Mouse (Mus musculus) CD4-positive, CD25-positive, alpha-beta regulatory T cell, adult 4 months (primary cell): Measurements from ENCODE around the gene Cck. TPM values are rescaled to one million over a fixed set of nuclear protein-coding genes. Genes with fewer than 3 reads are reported as not detected.
"Not testable (repeated sequence)": the region's sequence is repeated elsewhere in the genome, so short reads cannot be mapped to it uniquely, and the experiment has no call there.

Experiments used
- ATAC-seq: one replicate; pipeline ENCODE4 v1.8.0; 2017
- polyA plus RNA-seq, 2 experiments: library from polyadenylated mRNA; unstranded; fragments of 100-300 nt; shearing (Covaris generic); gene quantifications; one replicate each; pipeline ENCODE4 v1.2.1; 2017

Cck gene
- polyA plus RNA-seq, 2 experiments from 2014 or later = not detected

DNA sequence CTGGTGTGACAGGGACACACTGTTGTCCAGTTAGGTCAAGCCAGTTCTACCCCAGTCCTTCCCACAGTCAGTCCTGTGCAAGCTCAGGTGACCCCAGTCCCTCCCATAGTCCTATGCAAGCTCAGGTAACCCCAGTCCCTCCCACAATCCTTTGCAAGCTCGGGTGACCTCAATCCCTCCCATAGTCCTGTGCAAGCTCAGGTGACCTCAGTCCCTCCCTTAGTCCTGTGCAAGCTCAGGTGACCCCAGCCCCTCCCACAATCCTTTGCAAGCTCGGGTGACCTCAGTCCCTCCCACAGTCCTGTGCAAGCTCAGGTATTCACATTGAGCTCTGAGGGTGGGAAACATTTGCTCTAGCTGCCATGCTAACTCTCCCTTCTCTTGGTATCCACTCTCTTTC, 35.5 kb downstream of the Cck start:
- ATAC-seq = no peak

DNA sequence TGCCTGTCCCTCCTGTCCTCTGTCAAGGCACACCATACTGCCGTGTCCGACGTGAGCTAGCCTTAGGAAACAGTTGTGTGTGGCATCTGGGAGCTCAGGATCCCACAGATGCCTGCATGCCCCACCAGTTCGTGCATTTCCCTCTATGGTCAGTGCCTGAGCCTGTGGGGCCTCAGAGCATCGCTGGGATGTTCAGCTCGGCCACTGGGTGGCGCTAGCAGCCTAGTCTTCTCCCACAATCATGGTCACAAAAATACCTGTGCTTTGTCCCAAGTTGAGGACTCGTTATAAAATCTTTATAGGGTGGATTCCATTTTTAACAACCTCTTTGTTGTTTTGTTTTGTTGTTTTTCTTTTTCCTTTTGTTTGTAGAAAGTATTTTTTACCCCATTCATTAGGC, 37.0 kb downstream of the Cck start:
- no peak for ATAC-seq

DNA sequence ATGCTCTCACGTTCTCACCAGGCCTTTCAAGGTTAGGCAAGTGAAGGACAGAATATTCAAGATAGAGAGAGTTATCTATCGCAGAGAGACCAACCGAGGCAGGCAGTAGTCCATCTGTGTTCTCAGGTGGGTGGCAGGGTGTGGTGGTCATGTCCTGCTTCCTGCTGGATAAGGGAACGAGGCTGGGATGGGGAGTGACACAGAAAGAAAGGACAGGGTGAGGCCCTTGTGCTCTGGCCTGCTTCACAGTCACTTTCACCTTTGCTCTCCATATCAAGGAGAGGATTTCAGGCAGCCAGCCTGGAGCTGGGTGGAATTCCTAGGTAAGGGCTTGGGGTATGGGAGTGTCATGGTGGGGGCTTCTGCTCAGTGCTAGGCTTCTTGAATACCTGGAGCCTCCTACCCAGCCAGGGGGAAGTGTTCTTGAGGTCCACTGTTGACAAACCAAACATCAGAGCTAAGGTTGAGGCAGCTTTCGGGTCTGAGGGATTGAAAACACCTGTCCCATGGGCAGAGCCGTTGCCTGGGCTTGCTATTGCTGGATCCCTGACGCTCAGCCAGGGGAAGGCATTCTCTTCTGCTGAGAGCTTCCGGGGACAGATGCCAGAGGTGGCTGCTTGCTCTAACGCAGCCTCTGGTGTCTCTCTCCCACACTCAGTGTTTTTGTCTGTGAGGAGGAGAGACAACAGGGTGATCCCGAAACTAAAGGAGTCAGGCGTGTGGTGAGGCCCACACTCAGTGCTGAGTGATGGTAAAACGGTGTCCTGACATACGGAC, 38.6 kb downstream of the Cck start:
- no peak for ATAC-seq

DNA sequence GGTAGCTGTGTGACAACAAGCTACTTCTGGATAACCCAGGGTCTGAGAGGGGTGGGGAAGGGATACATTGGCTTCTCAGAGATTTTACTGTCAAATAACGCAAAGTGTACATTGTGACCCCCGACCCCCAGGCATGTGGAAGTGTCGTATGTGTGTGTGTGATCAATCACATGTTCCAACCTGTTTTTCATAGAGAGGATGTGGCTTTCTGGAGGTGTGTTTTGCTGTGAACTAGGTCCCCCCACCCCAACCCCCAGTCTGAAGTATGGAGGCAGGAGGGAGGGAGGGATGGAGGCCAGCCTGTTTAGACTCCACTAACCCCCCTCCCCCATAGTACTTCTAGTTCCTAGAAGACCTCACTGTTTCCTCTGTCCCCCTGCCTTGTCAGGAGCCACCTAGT, 40.6 kb downstream of the Cck start:
- peak; percentile 85 for ATAC-seq

DNA sequence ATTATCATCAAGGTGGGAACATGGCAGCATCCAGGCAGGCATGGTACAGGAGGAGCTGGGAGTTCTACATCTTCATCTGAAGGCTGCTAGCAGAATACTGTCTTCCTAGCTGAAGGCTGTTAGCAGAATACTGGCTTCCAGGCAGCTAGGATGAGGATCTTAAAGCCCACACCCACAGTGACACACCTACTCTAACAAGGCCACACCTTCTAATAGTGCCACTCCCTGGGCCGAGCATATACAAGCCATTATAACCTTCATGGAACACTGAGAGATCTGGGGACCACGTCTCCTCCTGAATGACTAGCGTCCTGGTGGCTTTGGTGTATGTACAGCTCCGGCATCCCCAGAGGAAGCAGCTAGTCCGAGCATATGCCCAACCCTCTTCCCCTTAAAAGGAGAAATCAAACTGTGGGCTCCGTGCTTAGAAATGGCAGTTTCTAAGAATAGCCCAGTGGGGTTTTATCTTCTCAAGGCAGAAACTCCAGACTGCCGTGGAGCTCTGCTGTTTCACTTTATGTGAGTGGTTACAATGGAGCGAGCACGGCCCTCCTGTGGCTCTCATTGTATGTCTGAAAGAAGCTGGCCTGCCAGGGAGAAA, 43.1 kb downstream of the Cck start:
- ATAC-seq = not testable (repeated sequence)

DNA sequence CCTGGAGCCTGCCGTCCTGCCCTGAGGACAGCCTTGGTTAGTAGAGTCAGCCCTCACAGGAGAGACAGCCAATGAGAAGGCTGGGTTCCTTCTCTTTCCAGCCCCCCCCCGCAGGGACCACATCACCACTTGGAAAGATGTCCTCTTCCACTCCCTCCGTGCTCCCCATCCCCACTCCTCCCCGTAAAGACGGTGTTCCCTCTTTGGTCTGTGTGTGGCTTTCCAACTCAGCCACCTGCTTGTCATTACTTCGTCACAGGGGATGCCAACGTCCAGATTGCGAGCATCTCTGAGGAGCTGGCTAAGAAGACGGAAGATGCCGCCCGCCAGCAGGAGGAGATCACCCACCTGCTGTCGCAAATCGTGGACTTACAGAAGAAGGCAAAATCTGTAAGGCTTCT, 49.1 kb downstream of the Cck start:
- no peak for ATAC-seq

DNA sequence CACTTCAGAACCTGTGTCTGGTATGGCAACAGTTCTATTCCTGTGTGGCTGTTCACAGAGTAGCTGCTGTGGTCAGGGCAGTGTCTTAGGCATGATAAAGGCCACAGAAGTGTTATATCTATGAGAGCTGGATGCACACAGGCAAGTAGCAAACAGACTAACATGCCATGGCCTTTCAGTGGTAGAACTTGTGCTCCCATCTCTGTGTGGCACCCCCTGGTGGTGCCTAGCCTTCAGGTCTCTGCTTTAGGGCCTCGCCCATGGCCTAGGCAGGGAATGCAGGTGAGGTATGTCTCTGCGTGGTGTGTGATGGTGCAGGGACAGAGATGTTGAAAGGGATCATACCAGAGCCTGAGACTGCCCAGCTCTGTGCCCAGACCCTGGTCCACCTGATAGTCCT, 50.1 kb downstream of the Cck start:
- ATAC-seq = no peak

DNA sequence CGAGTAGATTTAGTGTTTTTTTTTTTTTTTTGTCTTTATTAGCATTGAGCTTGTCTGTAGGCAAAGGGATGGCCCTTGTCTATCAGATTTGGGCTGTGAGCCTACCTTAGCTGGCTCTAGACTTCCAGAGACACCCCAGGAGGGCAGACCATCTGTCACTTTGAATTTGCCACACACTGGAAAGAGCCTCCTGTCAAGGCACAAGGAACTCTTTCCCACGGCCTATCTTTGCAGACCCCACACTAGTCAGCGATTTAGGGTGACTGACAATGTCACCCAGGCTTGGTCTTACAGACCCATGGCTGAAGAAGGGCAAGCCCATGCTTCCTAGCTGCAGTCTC, 51.2 kb downstream of the Cck start:
- ATAC-seq = no peak

DNA sequence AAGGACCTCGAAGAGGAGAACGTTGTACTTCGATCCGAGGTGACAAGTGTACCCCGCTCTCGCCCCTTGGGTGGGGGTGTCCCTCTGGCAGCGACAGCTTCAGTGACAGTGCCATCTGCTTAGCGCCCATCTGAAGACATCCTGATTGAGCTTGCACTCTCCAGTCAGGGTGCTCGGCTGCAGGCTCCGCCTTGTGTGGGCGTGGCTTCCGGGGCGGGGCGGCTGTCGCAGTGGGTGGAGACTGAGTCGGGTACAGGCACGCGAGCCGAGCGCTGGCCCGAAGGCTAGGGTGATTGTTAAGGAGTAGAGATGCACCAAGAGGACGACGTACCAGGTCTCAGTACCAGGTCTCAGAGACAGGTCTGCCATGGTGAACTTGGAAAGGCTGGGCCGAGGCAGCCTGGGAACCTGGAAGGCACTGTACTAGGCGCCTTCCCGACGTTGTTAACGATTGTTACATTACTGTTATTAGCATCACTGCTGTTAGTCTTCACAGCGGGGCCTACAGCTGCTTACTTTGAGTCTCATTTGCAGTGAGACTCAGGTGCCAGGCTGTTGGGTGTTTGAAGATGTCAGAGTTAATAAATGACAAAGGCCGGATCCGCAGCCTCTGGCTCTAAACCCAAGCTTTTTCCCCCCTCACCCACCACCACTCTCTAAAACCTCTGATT, 51.7 kb downstream of the Cck start:
- ATAC-seq = no peak

DNA sequence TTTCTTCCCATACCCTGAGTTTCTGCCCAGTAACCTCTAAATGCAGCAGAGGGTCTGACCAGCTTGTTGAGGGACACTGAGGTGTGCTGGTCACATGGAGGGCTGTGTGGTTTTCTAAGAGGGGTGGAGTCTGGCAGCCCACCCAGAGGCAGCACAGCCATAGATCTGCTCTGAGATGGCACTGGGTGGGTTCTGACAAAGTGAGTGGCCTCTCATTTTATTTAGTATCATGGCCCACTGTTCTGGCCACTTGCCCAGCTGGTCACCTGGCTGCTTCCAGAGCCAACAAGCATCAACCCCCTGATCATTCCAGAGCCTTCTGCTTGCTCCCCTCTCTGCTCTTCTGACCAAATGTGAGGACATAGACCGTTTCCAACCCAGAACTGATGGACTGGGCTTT, 53.3 kb downstream of the Cck start:
- no peak for ATAC-seq

Other genes with a start within 250 kb of the Cck start
- gene Ulk4, start 218.5 kb downstream of the Cck start, polyA plus RNA-seq = 1 to 10 TPM; 1.5 to 6.2 TPM
- gene Trak1, start 198.2 kb downstream of the Cck start, polyA plus RNA-seq = 10 to 100 TPM in 1 of 2 experiments, 1 to 10 TPM in 1; 8.9 to 10.7 TPM
- not detected for gene Lyzl4, start 146.4 kb upstream of the Cck start, polyA plus RNA-seq
- gene Vipr1, start 147.0 kb upstream of the Cck start, polyA plus RNA-seq = 1 to 10 TPM; 1.3 to 2.0 TPM
- gene Sec22c, start 209.8 kb upstream of the Cck start, polyA plus RNA-seq = 10 to 100 TPM; 17.6 to 32.9 TPM
- gene Ss18l2, start 214.6 kb upstream of the Cck start, polyA plus RNA-seq = 10 to 100 TPM; 50.7 to 52.2 TPM
- gene Nktr, start 223.5 kb upstream of the Cck start, polyA plus RNA-seq = 100 to 1,000 TPM; 104 to 128 TPM